Mouse (Mus musculus): ENCODE results near the gene Sbf2.
"Not testable (repeated sequence)": the region's sequence is repeated elsewhere in the genome, so short reads cannot be mapped to it uniquely, and the experiment has no call there.

Gene Sbf2

GRCm38 (mm10) chr7:110583705-110584104, 31.0 kb downstream of the Sbf2 start:
- no peak for DNase-seq (ENCODE audit: low spot score in 2 of 2)

- DNase-seq (ENCODE audit: low spot score in 2 of 2), result no peak
Observed at GRCm38 (mm10) chr7:110565815-110566549, 48.7 kb downstream of the Sbf2 start.

DNA sequence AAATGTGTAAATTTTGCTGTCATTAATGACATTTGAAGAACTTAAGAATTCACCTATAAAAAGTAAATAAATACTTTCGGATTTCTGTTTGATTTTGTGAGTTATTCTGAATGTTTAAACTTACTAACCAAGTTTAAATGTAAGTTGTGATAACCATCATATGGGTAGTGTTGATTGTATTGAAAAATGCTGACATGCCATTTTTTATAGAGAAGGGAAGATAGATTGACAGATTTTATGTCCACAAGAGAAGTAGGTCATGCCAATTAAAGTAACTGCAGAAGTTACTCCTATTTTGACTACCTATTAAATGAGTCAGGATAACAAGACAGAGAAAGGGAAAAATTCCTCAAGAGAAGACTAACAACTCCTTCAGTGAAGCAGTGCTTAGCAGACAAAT, 53.1 kb downstream of the Sbf2 start:
- no peak for DNase-seq (ENCODE audit: low spot score in 2 of 2)

DNA sequence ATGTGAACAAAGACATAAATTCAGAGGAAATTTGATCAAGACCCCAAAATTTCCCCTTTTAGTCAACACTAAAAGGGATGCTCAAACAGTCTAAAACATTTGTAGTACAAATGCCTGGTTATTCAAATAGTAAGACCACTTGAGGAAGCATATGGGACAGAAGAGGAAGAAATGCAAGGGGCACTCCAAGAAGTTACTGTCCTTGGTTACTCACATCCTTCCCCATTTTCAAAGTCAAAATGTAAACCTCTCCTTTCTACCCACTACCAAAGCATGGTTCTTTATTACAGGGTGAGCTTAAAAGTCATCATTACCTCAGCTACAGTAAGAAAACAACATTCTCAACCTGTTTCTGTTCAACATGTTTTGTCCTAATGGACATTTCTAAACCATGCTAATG, 57.7 kb downstream of the Sbf2 start:
- no peak for DNase-seq (ENCODE audit: low spot score in 2 of 2)

GRCm38 (mm10) chr7:110556221-110556620, 58.5 kb downstream of the Sbf2 start:
- no peak for DNase-seq (ENCODE audit: low spot score in 2 of 2)

- no peak for DNase-seq (ENCODE audit: low spot score in 2 of 2)
Observed at GRCm38 (mm10) chr7:110555260-110555659, 59.5 kb downstream of the Sbf2 start.

- no peak for DNase-seq (ENCODE audit: low spot score in 2 of 2)
Observed at GRCm38 (mm10) chr7:110548268-110548667, 66.5 kb downstream of the Sbf2 start.

GRCm38 (mm10) chr7:110543341-110543740, 71.4 kb downstream of the Sbf2 start:
- DNase-seq (ENCODE audit: low spot score in 2 of 2), result no peak

- no peak for DNase-seq (ENCODE audit: low spot score in 2 of 2)
Observed at GRCm38 (mm10) chr7:110539266-110539665, 75.5 kb downstream of the Sbf2 start.

DNA sequence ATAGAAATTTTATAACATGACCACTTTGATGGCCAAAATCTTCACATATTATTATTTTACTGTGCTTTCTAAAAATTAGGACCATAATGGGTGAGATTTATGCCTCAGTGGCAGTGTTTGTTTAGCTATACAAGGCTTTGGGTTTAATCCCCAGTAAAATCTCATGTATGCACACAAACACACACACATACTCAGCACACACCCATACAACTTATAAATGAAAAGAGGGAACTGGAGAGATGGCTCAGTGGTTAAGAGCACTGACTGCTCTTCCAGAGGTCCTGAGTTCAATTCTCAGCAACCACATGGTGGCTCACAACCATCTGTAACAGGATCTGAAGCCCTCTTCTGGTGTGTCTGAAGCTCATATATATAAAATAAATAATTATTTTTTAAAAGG, 84.4 kb downstream of the Sbf2 start:
- DNase-seq (ENCODE audit: low spot score in 2 of 2), result not testable (repeated sequence)

- DNase-seq (ENCODE audit: low spot score in 2 of 2), result no peak
Observed at GRCm38 (mm10) chr7:110525090-110525775, 89.5 kb downstream of the Sbf2 start.

- DNase-seq (ENCODE audit: low spot score in 2 of 2), result no peak
Observed at GRCm38 (mm10) chr7:110516241-110517220, 98.2 kb downstream of the Sbf2 start.

DNA sequence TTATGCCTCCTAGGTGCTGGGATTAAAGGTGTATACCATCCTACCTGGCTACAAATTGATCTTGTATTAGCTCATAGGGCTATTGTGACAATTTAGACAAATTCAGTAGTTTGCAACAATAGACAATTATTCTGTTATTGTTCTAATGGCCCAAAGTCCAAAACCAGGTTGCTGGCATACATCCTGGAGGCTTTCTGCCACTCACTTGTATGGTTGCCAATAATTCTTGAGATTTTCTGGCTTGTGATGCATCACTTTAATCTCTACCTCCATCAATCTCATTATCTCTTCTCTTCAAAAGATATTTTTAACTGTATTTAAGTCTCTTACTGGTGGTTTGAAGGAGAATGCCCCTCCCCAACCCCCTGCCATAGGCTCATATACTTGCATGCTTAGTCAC, 100.6 kb downstream of the Sbf2 start:
- no peak for DNase-seq (ENCODE audit: low spot score in 2 of 2)

- no peak for DNase-seq (ENCODE audit: low spot score in 2 of 2)
Observed at GRCm38 (mm10) chr7:110498653-110499052, 116.1 kb downstream of the Sbf2 start.

DNA sequence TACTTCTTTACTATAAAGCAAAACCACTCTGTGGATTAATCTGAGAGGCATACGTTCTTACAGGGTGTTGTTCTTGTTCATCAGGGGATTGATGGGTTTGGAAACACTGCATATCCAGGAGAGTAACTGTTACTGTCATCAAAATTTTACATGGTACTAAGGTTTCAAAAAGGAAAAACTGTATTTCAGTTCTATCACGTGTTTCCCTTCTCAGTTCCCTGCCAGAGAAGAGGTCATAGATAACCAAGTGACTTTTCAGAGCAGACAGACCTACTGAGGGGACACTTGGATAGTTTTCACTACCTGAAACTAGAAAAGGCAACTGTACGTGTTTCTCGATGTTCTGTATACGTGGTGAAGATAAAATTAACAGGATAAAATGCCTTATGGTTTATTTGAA, 123.7 kb downstream of the Sbf2 start:
- no peak for DNase-seq (ENCODE audit: low spot score in 2 of 2)

- DNase-seq (ENCODE audit: low spot score in 2 of 2), result no peak
Observed at GRCm38 (mm10) chr7:110485051-110485450, 129.7 kb downstream of the Sbf2 start.

DNA sequence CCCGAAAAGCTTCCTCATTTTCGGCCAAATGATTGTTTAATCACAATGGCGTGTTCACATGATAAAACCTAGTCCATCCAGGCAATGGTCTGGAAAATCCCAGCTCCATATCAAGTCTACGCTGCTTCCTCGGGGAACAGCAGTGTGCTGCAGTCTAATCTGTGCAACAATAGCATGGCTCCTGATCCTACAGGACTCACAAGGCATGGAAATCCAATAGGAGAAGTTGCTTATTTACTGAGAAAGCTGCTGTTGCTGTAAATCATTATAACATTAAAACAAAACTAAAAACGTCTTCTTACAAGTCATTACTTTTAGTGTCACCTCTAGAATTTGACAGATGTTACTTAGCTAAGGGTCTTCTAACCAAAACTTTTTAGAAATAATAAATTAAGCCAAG, 143.7 kb downstream of the Sbf2 start:
- DNase-seq (ENCODE audit: low spot score in 2 of 2), result no peak

- no peak for DNase-seq (ENCODE audit: low spot score in 2 of 2)
Observed at GRCm38 (mm10) chr7:110463471-110463870, 151.3 kb downstream of the Sbf2 start.

- DNase-seq (ENCODE audit: low spot score in 2 of 2), result peak in 1 of 2 experiments; percentile 45
Observed at GRCm38 (mm10) chr7:110432301-110432700, 182.4 kb downstream of the Sbf2 start.

GRCm38 (mm10) chr7:110416318-110416717, 198.4 kb downstream of the Sbf2 start:
- no peak for DNase-seq (ENCODE audit: low spot score in 2 of 2)

DNA sequence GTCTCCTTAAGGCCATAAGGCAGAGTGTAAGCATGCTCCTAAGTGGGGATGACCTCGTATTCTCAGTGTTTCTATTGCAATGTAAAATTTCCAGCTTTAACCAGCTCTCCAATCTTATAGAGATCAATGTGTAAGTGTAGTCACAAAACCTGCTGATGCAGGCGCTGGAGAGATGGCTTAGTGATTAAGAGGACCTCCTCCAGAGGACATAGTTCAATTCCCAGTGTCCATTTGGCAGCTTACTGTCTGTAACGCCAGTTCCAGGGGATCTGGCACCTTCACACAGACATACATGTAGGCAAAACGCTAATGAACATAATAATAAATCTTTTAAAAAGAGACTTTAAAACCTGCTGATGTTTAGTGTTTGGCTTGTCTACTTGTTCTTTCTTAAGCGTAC, 200.4 kb downstream of the Sbf2 start:
- no peak for DNase-seq (ENCODE audit: low spot score in 2 of 2)

DNA sequence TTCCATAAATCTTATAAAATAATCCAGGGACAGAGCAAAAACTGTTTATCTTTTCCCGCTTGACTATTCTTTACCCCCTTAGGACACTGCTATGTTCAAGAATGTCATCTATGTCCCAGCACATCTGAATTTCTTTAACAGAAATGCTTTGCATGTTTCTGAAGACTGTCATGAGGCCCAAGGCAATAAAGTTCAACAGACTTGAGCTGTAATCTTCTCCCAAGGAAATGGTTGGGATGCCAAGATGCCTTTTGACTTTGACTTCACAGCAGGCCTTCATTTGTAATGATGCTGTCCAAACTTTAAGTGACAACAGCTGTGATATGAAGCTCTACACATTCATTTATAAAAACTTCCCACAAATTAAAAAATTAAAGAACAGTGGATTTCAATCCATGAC, 212.6 kb downstream of the Sbf2 start:
- no peak for DNase-seq (ENCODE audit: low spot score in 2 of 2)

Data from frontal cortex, postnatal 10 days (tissue).